9 mouse cellular contexts compared by ENCODE assay signal in genomic region chr16:23135421-23136149, GRCm38 (mm10). TPM values are rescaled to one million over a fixed set of nuclear protein-coding genes. Genes with fewer than 3 reads are reported as not detected.
DNase-seq lines count a peak whose midpoint lies in the region; ATAC-seq and TF ChIP-seq lines count a peak whose summit lies in the region.
"Had no signal": no experiment of that assay in that cellular context is flagged by ENCODE, and none has a peak within 500 bp of the region (broad histone marks: within the 10 kb centered on the region; RNA-seq: fewer than 3 reads in every experiment).

No protein-coding gene starts in this region.

- H3K27me3 ChIP-seq in hindbrain, postnatal 0 days (ENCODE audit: insufficient read depth, low read length): no peaks in the 10 kb centered on the region

- no peak overlapping the region for H3K4me3 ChIP-seq in hindbrain, postnatal 0 days (ENCODE audit: low read length)

- no peaks in the 10 kb centered on the region for H3K36me3 ChIP-seq in hindbrain, postnatal 0 days (ENCODE audit: insufficient read depth, low read length)

- TF ChIP-seq CTCF in hindbrain, postnatal 0 days (IDR thresholded peaks at IDR 0.05; ENCODE audit: low read depth): peak; percentile 83

- no peaks in the 10 kb centered on the region for H3K4me1 ChIP-seq in hindbrain, postnatal 0 days (ENCODE audit: insufficient read depth, low read length)

- intact Hi-C loops in heart, postnatal 25 days (cut with DNase I): loop anchor here (1.0 to 2.0 kb wide), 2 partner anchors 48 to 259 kb away; no protein-coding TSS in a partner anchor

- WGBS in hindbrain, postnatal 0 days: 17% methylated on average over 11 of the region's 11 CpGs

- no peak overlapping the region for H3K27ac ChIP-seq in hindbrain, postnatal 0 days

- ATAC-seq in hindbrain, postnatal 0 days: 0 out of 2 replicates have a peak, but pooled peaks have one; percentile 25

- H3K9me3 ChIP-seq in hindbrain, postnatal 0 days (ENCODE audit: low read length): no peaks in the 10 kb centered on the region

- no peak overlapping the region for H3K9ac ChIP-seq in hindbrain, postnatal 0 days (replicated peaks; ENCODE audit: low read length)

- DNase-seq in heart, adult 11 months: peak; percentile 86
- DNase-seq in heart, postnatal 25 days (ENCODE audit: low spot score): no peak
- DNase-seq in 416B (ENCODE audit: low read depth) (peak; percentile 85), adipocyte (ENCODE audit: low spot score) (peak; percentile 84)
- DNase-seq in hindbrain, postnatal 0 days (ENCODE audit: low spot score): peak; percentile 74
- peak; percentile 82 for DNase-seq in retina, embryonic 14.5 days (ENCODE audit: low spot score)
- DNase-seq in left cerebral cortex, adult 18-20 months (ENCODE audit: low spot score in 2 of 2): no peak
- DNase-seq in right cerebral cortex, postnatal 4 days: no peak

- H3K4me2 ChIP-seq in hindbrain, postnatal 0 days (ENCODE audit: low read depth, low read length): no peak overlapping the region

RNA-seq across cellular contexts. Expression of gene Rfc4, which starts 8.0 kb away (rescaled TPM):
- 1 to 10 TPM; 6.6 to 6.8 TPM for total RNA-seq in heart, postnatal 25 days (2021)
- total RNA-seq in hindbrain, postnatal 0 days (2014; rRNA removed): 8.6 and 22.1 TPM in 2 replicates
- 31.6 and 35.7 TPM in 2 replicates for polyA plus RNA-seq in hindbrain, postnatal 0 days (2015; fragmentation: Nextera tagmentation; extraction: Ambion mirVana)
- 1 to 10 TPM; 5.0 to 6.5 TPM for total RNA-seq in left cerebral cortex, adult 18-20 months (2021)

RNA-seq across cellular contexts. Expression of gene Adipoq, which starts 10.8 kb away (rescaled TPM):
- 10 to 100 TPM in 1 of 2 experiments, 1 to 10 TPM in 1; 3.0 to 11.3 TPM for total RNA-seq in heart, postnatal 25 days (2021)
- total RNA-seq in hindbrain, postnatal 0 days (2014; rRNA removed): not detected in 2 replicates
- polyA plus RNA-seq in hindbrain, postnatal 0 days (2015; fragmentation: Nextera tagmentation; extraction: Ambion mirVana): not detected in 2 replicates
- total RNA-seq in left cerebral cortex, adult 18-20 months (2021): not detected
- polyA plus RNA-seq: limb, embryonic 11.5 days had no signal

RNA-seq across cellular contexts. Expression of gene Eif4a2, which starts 28.3 kb away (rescaled TPM):
- total RNA-seq in heart, postnatal 25 days (2021): 100 to 1,000 TPM; 300 to 346 TPM
- 490 and 513 TPM in 2 replicates for total RNA-seq in hindbrain, postnatal 0 days (2014; rRNA removed)
- 260 and 265 TPM in 2 replicates for polyA plus RNA-seq in hindbrain, postnatal 0 days (2015; fragmentation: Nextera tagmentation; extraction: Ambion mirVana)
- total RNA-seq in left cerebral cortex, adult 18-20 months (2021): 100 to 1,000 TPM; 894 to 957 TPM

Comparison
In these comparisons a context has a peak if more than half of its experiments do, and no peak if none do; other contexts are left out.
1. DNase-seq: peak in heart, adult 11 months (single experiment), 416B (single experiment), adipocyte (single experiment), hindbrain, postnatal 0 days (single experiment) and retina, embryonic 14.5 days (single experiment); none in heart, postnatal 25 days (single experiment), left cerebral cortex, adult 18-20 months (0 of 2) and right cerebral cortex, postnatal 4 days (single experiment).